Mouse (Mus musculus): Measurements from ENCODE around the gene Tagln2. TPM values are rescaled to one million over a fixed set of nuclear protein-coding genes. Genes with fewer than 3 reads are reported as not detected.

The Tagln2 gene
- polyA plus RNA-seq, 1 experiment: 208 TPM

GRCm38 (mm10) chr1:172489585-172490250, 10.1 kb upstream of the Tagln2 start:
- H3K27ac ChIP-seq (ENCODE audit: insufficient read depth, low read length): no peak overlapping the region
- no peak overlapping the region for H3K4me3 ChIP-seq (ENCODE audit: extremely low read depth, insufficient read depth, insufficient read length)
- WGBS: 71% methylated on average over 12 of the region's 12 CpGs
- DNase-seq (ENCODE audit: low read depth in 1 of 2, low spot score in 2 of 2): no peak
- no peaks in the 10 kb centered on the region for H3K36me3 ChIP-seq (ENCODE audit: control insufficient read depth, insufficient read depth, low read length)
- no peak for TF ChIP-seq POLR2A (IDR thresholded peaks at IDR 0.05; ENCODE audit: low read depth, low read length)
- no peak for TF ChIP-seq CTCF (IDR thresholded peaks at IDR 0.05; ENCODE audit: extremely low read depth, insufficient read depth, insufficient read length, insufficient replicate concordance)
- H3K27me3 ChIP-seq (ENCODE audit: control insufficient read depth, insufficient read depth, low read length): no peaks in the 10 kb centered on the region
- no peaks in the 10 kb centered on the region; the same call in 1 of the 2 replicates for H3K4me1 ChIP-seq (ENCODE audit: control insufficient read depth, insufficient read depth, insufficient read length)

DNA sequence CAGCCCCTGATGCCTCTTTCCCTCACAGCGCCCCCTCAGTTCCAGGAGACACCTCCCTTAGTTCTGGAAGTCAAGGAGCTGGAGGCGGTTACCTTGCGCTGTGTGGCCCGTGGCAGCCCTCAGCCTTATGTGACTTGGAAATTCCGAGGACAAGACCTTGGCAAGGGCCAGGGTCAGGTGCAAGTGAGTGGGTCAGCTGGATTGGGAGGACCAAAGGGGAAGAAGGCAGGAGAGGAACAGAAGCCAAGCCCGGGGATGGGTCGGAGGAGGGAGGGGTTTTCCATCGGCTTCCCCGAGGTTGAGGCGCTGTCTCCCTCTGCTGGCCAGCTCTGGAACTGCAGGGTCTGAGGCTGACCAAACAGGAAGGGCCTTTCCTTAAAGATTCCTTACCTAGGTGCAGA, 9.6 kb upstream of the Tagln2 start:
- Histone ChIP-seq H3K27ac (ENCODE audit: insufficient read depth, low read length) (no peak overlapping the region), H3K36me3 (ENCODE audit: control insufficient read depth, insufficient read depth, low read length) (no peaks in the 10 kb centered on the region), H3K4me3 (ENCODE audit: extremely low read depth, insufficient read depth, insufficient read length) (peak overlapping the region; percentile 40; the same call in 1 of the 2 replicates), H3K27me3 (ENCODE audit: control insufficient read depth, insufficient read depth, low read length) (no peaks in the 10 kb centered on the region), H3K4me1 (ENCODE audit: control insufficient read depth, insufficient read depth, insufficient read length) (no peaks in the 10 kb centered on the region; the same call in 1 of the 2 replicates)
- TF ChIP-seq POLR2A (IDR thresholded peaks at IDR 0.05; ENCODE audit: low read depth, low read length) (no peak), CTCF (IDR thresholded peaks at IDR 0.05; ENCODE audit: extremely low read depth, insufficient read depth, insufficient read length, insufficient replicate concordance) (peak; percentile 100)
- WGBS: 17% methylated on average over 10 of the region's 10 CpGs
- peak; percentile 25 to 80 for DNase-seq (ENCODE audit: low read depth in 1 of 2, low spot score in 2 of 2)

DNA sequence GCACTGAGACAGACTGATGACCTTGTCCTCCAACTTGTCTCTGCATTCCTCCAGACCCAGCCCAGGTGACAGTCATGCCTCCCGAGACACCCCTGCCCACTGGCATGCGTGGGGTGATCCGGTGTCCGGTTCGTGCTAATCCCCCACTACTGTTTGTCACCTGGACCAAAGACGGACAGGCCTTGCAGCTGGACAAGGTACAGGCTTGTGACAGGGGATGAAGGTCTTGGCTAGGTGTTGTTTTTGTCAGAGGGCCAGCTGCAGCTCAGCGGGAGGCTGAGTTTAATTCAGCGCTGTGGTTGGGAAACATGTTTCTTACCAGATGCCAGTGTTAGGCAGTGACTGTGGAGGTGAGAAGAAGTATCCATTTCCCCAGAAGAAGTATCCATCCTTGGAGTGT, 7.8 kb upstream of the Tagln2 start:
- H3K27me3 ChIP-seq (ENCODE audit: control insufficient read depth, insufficient read depth, low read length): no peaks in the 10 kb centered on the region
- H3K27ac ChIP-seq (ENCODE audit: insufficient read depth, low read length): no peak overlapping the region
- no peaks in the 10 kb centered on the region for H3K36me3 ChIP-seq (ENCODE audit: control insufficient read depth, insufficient read depth, low read length)
- WGBS: 95% methylated on average over 8 of the region's 8 CpGs
- no peak for DNase-seq (ENCODE audit: low read depth in 1 of 2, low spot score in 2 of 2)
- H3K4me1 ChIP-seq (ENCODE audit: control insufficient read depth, insufficient read depth, insufficient read length): no peaks in the 10 kb centered on the region; the same call in 1 of the 2 replicates
- no peak for TF ChIP-seq POLR2A (IDR thresholded peaks at IDR 0.05; ENCODE audit: low read depth, low read length)
- TF ChIP-seq CTCF (IDR thresholded peaks at IDR 0.05; ENCODE audit: extremely low read depth, insufficient read depth, insufficient read length, insufficient replicate concordance): no peak
- H3K4me3 ChIP-seq (ENCODE audit: extremely low read depth, insufficient read depth, insufficient read length): no peak overlapping the region

- TF ChIP-seq POLR2A (IDR thresholded peaks at IDR 0.05; ENCODE audit: low read depth, low read length) (no peak), CTCF (IDR thresholded peaks at IDR 0.05; ENCODE audit: extremely low read depth, insufficient read depth, insufficient read length, insufficient replicate concordance) (no peak)
- H3K27me3 ChIP-seq (ENCODE audit: control insufficient read depth, insufficient read depth, low read length): no peaks in the 10 kb centered on the region
- no peaks in the 10 kb centered on the region; the same call in 1 of the 2 replicates for H3K4me1 ChIP-seq (ENCODE audit: control insufficient read depth, insufficient read depth, insufficient read length)
- no peak for DNase-seq (ENCODE audit: low read depth in 1 of 2, low spot score in 2 of 2)
- no peaks in the 10 kb centered on the region for H3K36me3 ChIP-seq (ENCODE audit: control insufficient read depth, insufficient read depth, low read length)
- no peak overlapping the region for H3K4me3 ChIP-seq (ENCODE audit: extremely low read depth, insufficient read depth, insufficient read length)
- WGBS: 49% methylated on average over 6 of the region's 6 CpGs
- H3K27ac ChIP-seq (ENCODE audit: insufficient read depth, low read length): no peak overlapping the region
Measured at GRCm38 (mm10) chr1:172493516-172493915, 6.3 kb upstream of the Tagln2 start.

DNA sequence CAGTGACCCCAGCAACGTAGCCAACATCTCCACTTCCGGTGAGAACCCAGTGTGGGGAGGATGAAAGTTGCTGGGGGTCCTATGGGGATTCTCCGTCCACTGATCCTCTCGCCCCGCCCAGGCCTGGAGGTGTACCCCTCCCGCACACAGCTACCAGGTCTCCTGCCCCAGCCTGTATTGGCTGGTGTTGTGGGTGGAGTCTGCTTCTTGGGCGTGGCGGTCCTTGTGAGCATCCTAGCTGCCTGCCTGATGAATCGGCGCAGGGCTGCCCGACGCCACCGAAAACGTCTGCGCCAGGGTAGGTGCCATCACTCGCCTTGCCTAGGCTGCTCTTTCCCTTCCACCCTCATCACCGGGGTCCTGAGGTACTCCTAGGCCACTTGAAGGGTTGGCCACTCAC, 3.8 kb upstream of the Tagln2 start:
- Histone ChIP-seq H3K4me1 (ENCODE audit: control insufficient read depth, insufficient read depth, insufficient read length) (no peaks in the 10 kb centered on the region; the same call in 1 of the 2 replicates), H3K27me3 (ENCODE audit: control insufficient read depth, insufficient read depth, low read length) (no peaks in the 10 kb centered on the region), H3K36me3 (ENCODE audit: control insufficient read depth, insufficient read depth, low read length) (no peaks in the 10 kb centered on the region), H3K27ac (ENCODE audit: insufficient read depth, low read length) (no peak overlapping the region), H3K4me3 (ENCODE audit: extremely low read depth, insufficient read depth, insufficient read length) (no peak overlapping the region)
- no peak for DNase-seq (ENCODE audit: low read depth in 1 of 2, low spot score in 2 of 2)
- no peak for TF ChIP-seq CTCF (IDR thresholded peaks at IDR 0.05; ENCODE audit: extremely low read depth, insufficient read depth, insufficient read length, insufficient replicate concordance)
- no peak for TF ChIP-seq POLR2A (IDR thresholded peaks at IDR 0.05; ENCODE audit: low read depth, low read length)
- 88% methylated on average over 17 of the region's 17 CpGs for WGBS

DNA sequence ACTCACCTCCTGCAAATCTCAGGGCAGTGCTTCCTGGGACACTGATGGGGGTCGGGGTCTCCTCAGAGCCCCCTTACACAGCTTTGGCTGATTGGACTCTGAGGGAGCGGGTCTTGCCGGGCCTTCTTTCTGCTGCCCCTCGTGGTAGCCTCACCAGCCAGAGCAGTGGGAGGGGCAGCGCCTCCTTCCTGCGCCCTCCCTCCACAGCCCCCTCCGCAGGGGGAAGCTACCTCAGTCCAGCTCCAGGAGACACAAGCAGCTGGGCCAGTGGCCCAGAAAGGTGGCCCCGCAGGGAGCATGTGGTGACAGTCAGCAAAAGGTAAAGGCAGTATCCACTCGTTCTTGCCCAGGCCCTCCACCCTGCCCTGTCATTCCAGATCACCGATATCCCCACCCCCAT, 2.4 kb upstream of the Tagln2 start:
- Histone ChIP-seq H3K4me1 (ENCODE audit: control insufficient read depth, insufficient read depth, insufficient read length) (peaks cover 9% of the 10 kb centered on the region; the same call in 1 of the 2 replicates), H3K27me3 (ENCODE audit: control insufficient read depth, insufficient read depth, low read length) (no peaks in the 10 kb centered on the region), H3K27ac (ENCODE audit: insufficient read depth, low read length) (no peak overlapping the region), H3K36me3 (ENCODE audit: control insufficient read depth, insufficient read depth, low read length) (no peaks in the 10 kb centered on the region), H3K4me3 (ENCODE audit: extremely low read depth, insufficient read depth, insufficient read length) (no peak overlapping the region)
- TF ChIP-seq CTCF (IDR thresholded peaks at IDR 0.05; ENCODE audit: extremely low read depth, insufficient read depth, insufficient read length, insufficient replicate concordance): no peak
- TF ChIP-seq POLR2A (IDR thresholded peaks at IDR 0.05; ENCODE audit: low read depth, low read length): no peak
- 48% methylated on average over 9 of the region's 10 CpGs for WGBS
- no peak for DNase-seq (ENCODE audit: low read depth in 1 of 2, low spot score in 2 of 2)
